Mouse (Mus musculus) testis, adult 2 months (tissue): ENCODE results near the gene 4930447C04Rik.

Experiments
- CTCF ChIP-seq: fragments of 200-500 bp; IDR thresholded peaks from 2 replicates; pipeline ENCODE4 v1.5.1; 2012; ENCODE audit warnings: low read depth, mild to moderate bottlenecking, inconsistent platforms, low read length, moderate library complexity; ENCODE audit not compliant: control insufficient read depth, insufficient read depth, insufficient replicate concordance
- POLR2A ChIP-seq: fragments of 200-500 bp; IDR thresholded peaks from 2 replicates; pipeline ENCODE4 v1.6.1; 2012; ENCODE audit warnings: low read depth, mild to moderate bottlenecking, inconsistent platforms, low read length, moderate library complexity; ENCODE audit not compliant: control insufficient read depth

- TF ChIP-seq POLR2A (no peak), CTCF (no peak)
Observed at GRCm38 (mm10) chr12:72944411-72945225, 4.0 kb upstream of the 4930447C04Rik start.
